In the genomic region with DNA sequence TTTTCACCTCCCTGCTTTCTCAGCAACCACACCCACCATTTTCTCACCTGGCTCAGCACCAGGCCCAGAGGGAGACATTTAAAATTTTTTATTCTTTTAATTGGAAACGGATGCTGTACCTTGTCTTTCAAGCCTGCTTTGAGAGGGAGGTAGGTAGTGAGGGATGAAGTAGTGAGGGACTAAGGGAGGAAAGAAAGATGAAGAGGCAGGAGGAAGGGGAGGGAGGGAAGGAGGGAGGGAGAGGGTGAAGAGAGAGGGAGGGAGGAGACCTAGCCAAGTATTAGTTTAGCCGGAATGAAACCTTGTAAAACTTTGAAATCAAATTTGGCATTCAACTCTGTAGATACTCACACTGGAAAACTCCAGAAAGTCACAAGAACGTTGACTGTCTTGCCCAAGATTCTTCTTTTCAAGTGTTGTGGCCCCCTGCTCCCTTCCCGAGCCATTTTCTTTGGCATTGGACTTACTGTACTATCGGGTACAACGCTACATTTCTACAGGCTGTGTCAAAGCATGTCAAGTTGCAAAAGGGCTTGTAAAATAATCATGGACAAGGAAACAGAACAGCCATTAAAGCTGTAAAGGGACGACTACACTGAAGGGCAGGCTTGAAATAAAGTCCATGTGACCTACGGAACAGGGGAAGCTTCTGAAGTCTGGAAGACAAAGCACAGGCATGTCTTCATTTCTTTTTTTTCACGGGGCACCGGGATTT, we compare ENCODE assay signal across 9 mouse cellular contexts.
DNase-seq lines count a peak whose midpoint lies in the region; ATAC-seq and TF ChIP-seq lines count a peak whose summit lies in the region.
"Had no signal": no experiment of that assay in that cellular context is flagged by ENCODE, and none has a peak within 500 bp of the region (broad histone marks: within the 10 kb centered on the region; RNA-seq: fewer than 3 reads in every experiment).

No protein-coding gene starts in this region.

- ATAC-seq in intestine, embryonic 15.5 days: peak; percentile 43; the same call in 1 of the 2 replicates
- ATAC-seq in activated CD4-positive, CD25-positive, alpha-beta regulatory T cell, adult 4 months: no peak

- no peak overlapping the region for H3K4me3 ChIP-seq in layer of hippocampus, adult 2 months
- H3K4me3 ChIP-seq in forebrain, embryonic 10.5 days: peak overlapping the region; percentile 23; the same call in 1 of the 2 replicates
- H3K4me3 ChIP-seq in intestine, embryonic 15.5 days (replicated peaks): no peak overlapping the region
- H3K4me3 ChIP-seq in olfactory bulb, adult 2 months (ENCODE audit: insufficient read depth, low read depth, low read length): no peak overlapping the region

- TF ChIP-seq POLR2A in olfactory bulb, adult 2 months (IDR thresholded peaks at IDR 0.05; ENCODE audit: insufficient read depth, low read depth, low read length): no peak

- H3K36me3 ChIP-seq in forebrain, embryonic 10.5 days (replicated peaks): no peaks in the 10 kb centered on the region
- no peaks in the 10 kb centered on the region for H3K36me3 ChIP-seq in intestine, embryonic 15.5 days

- peaks cover 28% of the 10 kb centered on the region for H3K4me1 ChIP-seq in forebrain, embryonic 10.5 days
- H3K4me1 ChIP-seq in intestine, embryonic 15.5 days (replicated peaks): peaks cover 15% of the 10 kb centered on the region; the same call in 1 of the 2 replicates
- peaks cover 8% of the 10 kb centered on the region; the same call in 1 of the 2 replicates for H3K4me1 ChIP-seq in olfactory bulb, adult 2 months (ENCODE audit: control insufficient read depth, insufficient read depth, low read length)

- TF ChIP-seq CTCF in layer of hippocampus, adult 2 months (conservative IDR thresholded peaks at IDR 0.05): no peak
- no peak for TF ChIP-seq CTCF in olfactory bulb, adult 2 months (IDR thresholded peaks at IDR 0.05; ENCODE audit: insufficient read depth, low read depth, low read length)

- H3K27me3 ChIP-seq in forebrain, embryonic 10.5 days (ENCODE audit: poor library complexity, severe bottlenecking): peaks cover 3% of the 10 kb centered on the region; the same call in 1 of the 2 replicates
- no peaks in the 10 kb centered on the region for H3K27me3 ChIP-seq in intestine, embryonic 15.5 days (replicated peaks)

- DNase-seq in layer of hippocampus, adult 2 months (ENCODE audit: low spot score in 2 of 2): no peak
- DNase-seq in layer of hippocampus, postnatal 36 days: no peak
- DNase-seq in forebrain, embryonic 10.5 days (ENCODE audit: extremely low spot score, low spot score): no peak
- DNase-seq in right cerebral cortex, adult 2 months (ENCODE audit: low spot score in 2 of 2): no peak
- no peak for DNase-seq in layer of hippocampus, adult 9-11 months
- DNase-seq: adrenal gland, adult 8-10 months had no signal

- peak overlapping the region; percentile 20; the same call in 1 of the 2 replicates for H3K4me2 ChIP-seq in intestine, embryonic 15.5 days (replicated peaks)

- no peaks in the 10 kb centered on the region for H3K9me3 ChIP-seq in forebrain, embryonic 10.5 days
- no peaks in the 10 kb centered on the region for H3K9me3 ChIP-seq in intestine, embryonic 15.5 days

- no peak overlapping the region for H3K9ac ChIP-seq in intestine, embryonic 15.5 days

- WGBS in forebrain, embryonic 10.5 days: 41% methylated on average over 10 of the region's 10 CpGs
- WGBS in intestine, embryonic 15.5 days: 42% methylated on average over 10 of the region's 10 CpGs
- 55% methylated on average over 10 of the region's 10 CpGs for WGBS in olfactory bulb, adult 2 months

- H3K27ac ChIP-seq in layer of hippocampus, adult 2 months: peak overlapping the region; percentile 86
- peak overlapping the region; percentile 83 for H3K27ac ChIP-seq in forebrain, embryonic 10.5 days
- H3K27ac ChIP-seq in intestine, embryonic 15.5 days: no peak overlapping the region
- H3K27ac ChIP-seq in olfactory bulb, adult 2 months (ENCODE audit: insufficient read depth, low read depth, low read length): 0 out of 2 replicates have a peak overlapping the region, but pooled peaks have one; percentile 12
